Mouse (Mus musculus): Measurements from ENCODE around the gene Vtcn1.
A peak's percentile ranks its signal among the peaks of the same experiment; 100 is the strongest.

The Vtcn1 gene

GRCm38 (mm10) chr3:100881843-100882634 lies 56.8 kb downstream of the Vtcn1 start:
- DNase-seq (ENCODE audit: low read depth, low spot score), result no peak
- Histone ChIP-seq H3K27me3 (ENCODE audit: control insufficient read depth, insufficient read depth, low read length, poor library complexity, severe bottlenecking) (no peaks in the 10 kb centered on the region), H3K36me3 (ENCODE audit: control insufficient read depth, insufficient read depth, low read length, poor library complexity, severe bottlenecking) (no peaks in the 10 kb centered on the region)

- H3K27me3 ChIP-seq (ENCODE audit: control insufficient read depth, insufficient read depth, low read length, poor library complexity, severe bottlenecking), result no peaks in the 10 kb centered on the region
- no peak for DNase-seq (ENCODE audit: low read depth, low spot score)
- H3K36me3 ChIP-seq (ENCODE audit: control insufficient read depth, insufficient read depth, low read length, poor library complexity, severe bottlenecking), result no peaks in the 10 kb centered on the region
These were observed 64.0 kb downstream of the Vtcn1 start for GRCm38 (mm10) chr3:100889234-100889633.

GRCm38 (mm10) chr3:100890406-100890805 lies 65.1 kb downstream of the Vtcn1 start:
- DNase-seq (ENCODE audit: low read depth, low spot score), result no peak
- H3K36me3 ChIP-seq (ENCODE audit: control insufficient read depth, insufficient read depth, low read length, poor library complexity, severe bottlenecking), result no peaks in the 10 kb centered on the region
- no peaks in the 10 kb centered on the region for H3K27me3 ChIP-seq (ENCODE audit: control insufficient read depth, insufficient read depth, low read length, poor library complexity, severe bottlenecking)

GRCm38 (mm10) chr3:100892383-100893335 lies 67.4 kb downstream of the Vtcn1 start:
- H3K36me3 ChIP-seq (ENCODE audit: control insufficient read depth, insufficient read depth, low read length, poor library complexity, severe bottlenecking), result no peaks in the 10 kb centered on the region
- H3K27me3 ChIP-seq (ENCODE audit: control insufficient read depth, insufficient read depth, low read length, poor library complexity, severe bottlenecking), result no peaks in the 10 kb centered on the region
- DNase-seq (ENCODE audit: low read depth, low spot score), result no peak

GRCm38 (mm10) chr3:100895500-100895899 lies 70.2 kb downstream of the Vtcn1 start:
- no peaks in the 10 kb centered on the region for H3K27me3 ChIP-seq (ENCODE audit: control insufficient read depth, insufficient read depth, low read length, poor library complexity, severe bottlenecking)
- no peaks in the 10 kb centered on the region for H3K36me3 ChIP-seq (ENCODE audit: control insufficient read depth, insufficient read depth, low read length, poor library complexity, severe bottlenecking)
- no peak for DNase-seq (ENCODE audit: low read depth, low spot score)

- H3K36me3 ChIP-seq (ENCODE audit: control insufficient read depth, insufficient read depth, low read length, poor library complexity, severe bottlenecking), result no peaks in the 10 kb centered on the region
- no peaks in the 10 kb centered on the region for H3K27me3 ChIP-seq (ENCODE audit: control insufficient read depth, insufficient read depth, low read length, poor library complexity, severe bottlenecking)
- no peak for DNase-seq (ENCODE audit: low read depth, low spot score)
These were observed 80.9 kb downstream of the Vtcn1 start for GRCm38 (mm10) chr3:100906128-100906527.

- DNase-seq (ENCODE audit: low read depth, low spot score), result no peak
These were observed 81.7 kb downstream of the Vtcn1 start for GRCm38 (mm10) chr3:100906916-100907315.

GRCm38 (mm10) chr3:100908594-100908993 lies 83.3 kb downstream of the Vtcn1 start:
- Histone ChIP-seq H3K36me3 (ENCODE audit: control insufficient read depth, insufficient read depth, low read length, poor library complexity, severe bottlenecking) (no peaks in the 10 kb centered on the region), H3K27me3 (ENCODE audit: control insufficient read depth, insufficient read depth, low read length, poor library complexity, severe bottlenecking) (no peaks in the 10 kb centered on the region)
- DNase-seq (ENCODE audit: low read depth, low spot score), result no peak

More at GRCm38 (mm10) chr3:100906916-100907315, 81.7 kb downstream of the Vtcn1 start:
- no peaks in the 10 kb centered on the region for H3K36me3 ChIP-seq (ENCODE audit: control insufficient read depth, insufficient read depth, low read length, poor library complexity, severe bottlenecking)
- H3K27me3 ChIP-seq (ENCODE audit: control insufficient read depth, insufficient read depth, low read length, poor library complexity, severe bottlenecking), result no peaks in the 10 kb centered on the region

GRCm38 (mm10) chr3:100910621-100911020 lies 85.4 kb downstream of the Vtcn1 start:
- no peaks in the 10 kb centered on the region for H3K27me3 ChIP-seq (ENCODE audit: control insufficient read depth, insufficient read depth, low read length, poor library complexity, severe bottlenecking)
- DNase-seq (ENCODE audit: low read depth, low spot score), result no peak
- no peaks in the 10 kb centered on the region for H3K36me3 ChIP-seq (ENCODE audit: control insufficient read depth, insufficient read depth, low read length, poor library complexity, severe bottlenecking)

- DNase-seq (ENCODE audit: low read depth, low spot score), result no peak
- no peaks in the 10 kb centered on the region for H3K27me3 ChIP-seq (ENCODE audit: control insufficient read depth, insufficient read depth, low read length, poor library complexity, severe bottlenecking)
- no peaks in the 10 kb centered on the region for H3K36me3 ChIP-seq (ENCODE audit: control insufficient read depth, insufficient read depth, low read length, poor library complexity, severe bottlenecking)
These were observed 85.8 kb downstream of the Vtcn1 start for GRCm38 (mm10) chr3:100911026-100911425.

GRCm38 (mm10) chr3:100911498-100912213 lies 86.4 kb downstream of the Vtcn1 start:
- Histone ChIP-seq H3K27me3 (ENCODE audit: control insufficient read depth, insufficient read depth, low read length, poor library complexity, severe bottlenecking) (no peaks in the 10 kb centered on the region), H3K36me3 (ENCODE audit: control insufficient read depth, insufficient read depth, low read length, poor library complexity, severe bottlenecking) (no peaks in the 10 kb centered on the region)
- DNase-seq (ENCODE audit: low read depth, low spot score), result no peak

- peak; percentile 78 for DNase-seq (ENCODE audit: low read depth, low spot score)
These were observed 91.6 kb downstream of the Vtcn1 start for GRCm38 (mm10) chr3:100916844-100917243.

GRCm38 (mm10) chr3:100920611-100921140 lies 95.4 kb downstream of the Vtcn1 start:
- Histone ChIP-seq H3K36me3 (ENCODE audit: control insufficient read depth, insufficient read depth, low read length, poor library complexity, severe bottlenecking) (no peaks in the 10 kb centered on the region), H3K27me3 (ENCODE audit: control insufficient read depth, insufficient read depth, low read length, poor library complexity, severe bottlenecking) (no peaks in the 10 kb centered on the region; the same call in 1 of the 2 replicates)
- peak; percentile 38 for DNase-seq (ENCODE audit: low read depth, low spot score)

More at GRCm38 (mm10) chr3:100916844-100917243, 91.6 kb downstream of the Vtcn1 start:
- H3K36me3 ChIP-seq (ENCODE audit: control insufficient read depth, insufficient read depth, low read length, poor library complexity, severe bottlenecking), result no peaks in the 10 kb centered on the region
- no peaks in the 10 kb centered on the region; the same call in 1 of the 2 replicates for H3K27me3 ChIP-seq (ENCODE audit: control insufficient read depth, insufficient read depth, low read length, poor library complexity, severe bottlenecking)

- Histone ChIP-seq H3K36me3 (ENCODE audit: control insufficient read depth, insufficient read depth, low read length, poor library complexity, severe bottlenecking) (no peaks in the 10 kb centered on the region), H3K27me3 (ENCODE audit: control insufficient read depth, insufficient read depth, low read length, poor library complexity, severe bottlenecking) (no peaks in the 10 kb centered on the region; the same call in 1 of the 2 replicates)
- DNase-seq (ENCODE audit: low read depth, low spot score), result peak; percentile 98
These were observed 96.7 kb downstream of the Vtcn1 start, which contains the start of gene Trim45 for GRCm38 (mm10) chr3:100921825-100922505. Gene Trim45 (plus strand): TSS chr3:100922202.
